12 mouse cellular contexts compared by ENCODE assay signal in the genomic region with DNA sequence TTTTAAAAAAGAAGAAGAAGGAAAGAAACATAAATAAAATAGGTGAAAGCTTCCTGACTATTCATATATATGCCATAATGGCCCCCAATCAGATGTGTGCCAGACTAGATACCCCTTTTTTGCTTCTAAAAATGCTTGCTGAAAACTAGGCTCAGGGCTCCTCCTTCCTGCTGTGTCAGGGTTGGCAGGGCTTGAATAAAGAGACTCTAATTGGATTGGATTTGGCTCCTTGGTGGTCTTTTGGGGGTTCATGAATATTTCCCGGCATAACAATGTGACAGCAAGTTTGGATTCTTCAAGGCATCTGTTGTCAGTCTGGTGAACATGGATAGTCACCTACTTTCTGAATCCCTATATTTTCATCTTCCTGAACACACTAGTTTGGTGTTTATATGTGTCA.
"Had no signal": no experiment of that assay in that cellular context is flagged by ENCODE, and none has a peak within 500 bp of the region (broad histone marks: within the 10 kb centered on the region; RNA-seq: fewer than 3 reads in every experiment).

No protein-coding gene starts in this region.

- ATAC-seq: lung, postnatal 0 days had no signal

- H3K4me1 ChIP-seq: kidney, embryonic 15.5 days; limb, embryonic 12.5 days had no signal

- H3K27ac ChIP-seq: kidney, embryonic 15.5 days; left cerebral cortex, adult 2 months; limb, embryonic 12.5 days; liver, embryonic 14.5 days; stomach, postnatal 0 days had no signal

- H3K27me3 ChIP-seq: kidney, embryonic 15.5 days; limb, embryonic 12.5 days had no signal

- DNase-seq: kidney, adult 2 months; kidney, postnatal 14 days; liver; lung, adult 2 months; lung, postnatal 36 days; thymus, postnatal 4 days had no signal

- H3K4me3 ChIP-seq: kidney, embryonic 15.5 days; left cerebral cortex, adult 2 months; limb, embryonic 12.5 days had no signal

- H3K9me3 ChIP-seq: kidney, embryonic 15.5 days; limb, embryonic 12.5 days had no signal

- H3K4me2 ChIP-seq: kidney, embryonic 15.5 days; limb, embryonic 12.5 days had no signal

- H3K36me3 ChIP-seq: kidney, embryonic 15.5 days; limb, embryonic 12.5 days had no signal

- H3K9ac ChIP-seq: kidney, embryonic 15.5 days; limb, embryonic 12.5 days; liver, embryonic 14.5 days had no signal
